Mouse (Mus musculus) testis, adult 2 months (tissue): Measurements from ENCODE around the gene Grap2. TPM values are rescaled to one million over a fixed set of nuclear protein-coding genes. Genes with fewer than 3 reads are reported as not detected.

Experiments
- H3K27ac ChIP-seq: fragments of 200-500 bp; 2 replicates; pipeline ENCODE4 v1.5.1; 2012; ENCODE audit warnings: low read depth, low read length; ENCODE audit not compliant: control insufficient read depth, insufficient read depth
- H3K27me3 ChIP-seq: fragments of 200-500 bp; 2 replicates; pipeline ENCODE4 v1.6.1; 2012; ENCODE audit warnings: mild to moderate bottlenecking, low read length, moderate library complexity; ENCODE audit not compliant: control insufficient read depth, insufficient read depth
- H3K36me3 ChIP-seq: fragments of 200-500 bp; 2 replicates; pipeline ENCODE4 v1.6.1; 2012; ENCODE audit warnings: mild to moderate bottlenecking, low read length; ENCODE audit not compliant: control insufficient read depth, insufficient read depth
- H3K4me1 ChIP-seq: fragments of 200-500 bp; 2 replicates; pipeline ENCODE4 v1.6.1; 2012; ENCODE audit warnings: low read length; ENCODE audit not compliant: control insufficient read depth, insufficient read depth
- H3K4me3 ChIP-seq: fragments of 200-500 bp; 2 replicates; pipeline ENCODE4 v1.5.1; 2012; ENCODE audit warnings: low read depth, mild to moderate bottlenecking, low read length, moderate library complexity, mixed read lengths; ENCODE audit not compliant: control insufficient read depth
- CTCF ChIP-seq: fragments of 200-500 bp; IDR thresholded peaks from 2 replicates; pipeline ENCODE4 v1.5.1; 2012; ENCODE audit warnings: low read depth, mild to moderate bottlenecking, inconsistent platforms, low read length, moderate library complexity; ENCODE audit not compliant: control insufficient read depth, insufficient read depth, insufficient replicate concordance
- POLR2A ChIP-seq: fragments of 200-500 bp; IDR thresholded peaks from 2 replicates; pipeline ENCODE4 v1.6.1; 2012; ENCODE audit warnings: low read depth, mild to moderate bottlenecking, inconsistent platforms, low read length, moderate library complexity; ENCODE audit not compliant: control insufficient read depth
- polyA plus RNA-seq: library from polyadenylated mRNA; depleted of rRNA; stranded (reverse); fragments of >200 nt; gene quantifications from 2 replicates; pipeline ENCODE4 v1.2.3, GENCODE M21; 2012; rRNA removed

The Grap2 gene
- polyA plus RNA-seq, result 1.4 and 1.9 TPM in 2 replicates

- no peak within 1 kb of the TSS for H3K27ac ChIP-seq
- H3K27me3 ChIP-seq, result no peaks in the 10 kb centered on the region
- TF ChIP-seq POLR2A (no peak), CTCF (no peak)
- H3K4me3 ChIP-seq, result no peak within 1 kb of the TSS
- no peaks in the 10 kb centered on the region for H3K36me3 ChIP-seq
- no peaks in the 10 kb centered on the region for H3K4me1 ChIP-seq
Observed at GRCm38 (mm10) chr15:80572291-80572690, at the start of gene Grap2. Grap2 (plus strand) TSS chr15:80572594.

GRCm38 (mm10) chr15:80529955-80530869 is 42.2 kb upstream of the Grap2 start:
- Histone ChIP-seq H3K4me3 (no peak overlapping the region), H3K4me1 (no peaks in the 10 kb centered on the region), H3K27ac (no peak overlapping the region), H3K36me3 (no peaks in the 10 kb centered on the region), H3K27me3 (no peaks in the 10 kb centered on the region)
- no peak for TF ChIP-seq CTCF
- no peak for TF ChIP-seq POLR2A

- no peaks in the 10 kb centered on the region for H3K27me3 ChIP-seq
- TF ChIP-seq CTCF (no peak), POLR2A (no peak)
- no peak overlapping the region for H3K27ac ChIP-seq
- H3K4me3 ChIP-seq, result no peak overlapping the region
- no peaks in the 10 kb centered on the region for H3K36me3 ChIP-seq
- H3K4me1 ChIP-seq, result no peaks in the 10 kb centered on the region
Observed at GRCm38 (mm10) chr15:80531026-80531425, 41.4 kb upstream of the Grap2 start.

GRCm38 (mm10) chr15:80532281-80533072 is 39.9 kb upstream of the Grap2 start:
- no peaks in the 10 kb centered on the region for H3K27me3 ChIP-seq
- H3K4me1 ChIP-seq, result no peaks in the 10 kb centered on the region
- H3K27ac ChIP-seq, result no peak overlapping the region
- no peaks in the 10 kb centered on the region for H3K36me3 ChIP-seq
- no peak overlapping the region for H3K4me3 ChIP-seq
- TF ChIP-seq CTCF, result no peak
- no peak for TF ChIP-seq POLR2A

GRCm38 (mm10) chr15:80533274-80533673 is 39.1 kb upstream of the Grap2 start:
- Histone ChIP-seq H3K36me3 (no peaks in the 10 kb centered on the region), H3K4me3 (no peak overlapping the region), H3K27ac (no peak overlapping the region), H3K4me1 (no peaks in the 10 kb centered on the region), H3K27me3 (no peaks in the 10 kb centered on the region)
- no peak for TF ChIP-seq POLR2A
- TF ChIP-seq CTCF, result no peak

GRCm38 (mm10) chr15:80536051-80536450 is 36.3 kb upstream of the Grap2 start:
- no peak overlapping the region for H3K27ac ChIP-seq
- TF ChIP-seq POLR2A (no peak), CTCF (no peak)

GRCm38 (mm10) chr15:80538075-80538474 is 34.3 kb upstream of the Grap2 start:
- Histone ChIP-seq H3K27me3 (no peaks in the 10 kb centered on the region), H3K27ac (no peak overlapping the region), H3K36me3 (no peaks in the 10 kb centered on the region), H3K4me3 (no peak overlapping the region), H3K4me1 (no peaks in the 10 kb centered on the region)
- no peak for TF ChIP-seq POLR2A
- TF ChIP-seq CTCF, result no peak

More at GRCm38 (mm10) chr15:80536051-80536450, 36.3 kb upstream of the Grap2 start:
- Histone ChIP-seq H3K4me1 (no peaks in the 10 kb centered on the region), H3K36me3 (no peaks in the 10 kb centered on the region), H3K27me3 (no peaks in the 10 kb centered on the region), H3K4me3 (no peak overlapping the region)
